Mouse (Mus musculus): ENCODE measurements around the gene Elmo1.

GRCm38 (mm10) chr13:20557156-20557555, 466.8 kb downstream of the Elmo1 start:
- TF ChIP-seq CTCF (IDR thresholded peaks at IDR 0.05; ENCODE audit: control insufficient read depth, insufficient read depth, insufficient read length) (no peak), USF1 (IDR thresholded peaks at IDR 0.05; ENCODE audit: low read depth) (no peak), MAX (IDR thresholded peaks at IDR 0.05) (no peak), MYOD1 (IDR thresholded peaks at IDR 0.05; ENCODE audit: control insufficient read depth, insufficient read length, low read depth) (no peak), CEBPB (IDR thresholded peaks at IDR 0.05; ENCODE audit: low read depth) (no peak), MYOG (IDR thresholded peaks at IDR 0.05; ENCODE audit: control insufficient read depth, extremely low read depth, insufficient read length) (no peak), FOSL1 (IDR thresholded peaks at IDR 0.05; ENCODE audit: insufficient read depth, low read length, poor library complexity, severe bottlenecking) (no peak)

All from C2C12 (cell line).